Mouse (Mus musculus): Measurements from ENCODE around the gene Ppp1r32.

The Ppp1r32 gene

GRCm38 (mm10) chr19:10482703-10483102, at the start of gene Ppp1r32:
TSS of gene Ppp1r32 (minus strand) at chr19:10482928.
- in situ Hi-C loops (cut with MseI, MboI) = no loop called here

- in situ Hi-C loops (cut with MseI, MboI) = no loop called here
Measured at GRCm38 (mm10) chr19:10530082-10530481, 47.4 kb upstream of the Ppp1r32 start.

- in situ Hi-C loops (cut with MseI, MboI) = no loop called here
Measured at GRCm38 (mm10) chr19:10525910-10526309, 43.2 kb upstream of the Ppp1r32 start, which contains the start of gene Sdhaf2. TSS of gene Sdhaf2 (minus strand) at chr19:10526142.

GRCm38 (mm10) chr19:10525106-10525901, 42.6 kb upstream of the Ppp1r32 start, which contains the start of gene Cpsf7:
TSS of gene Cpsf7 (plus strand) at chr19:10525266.
- in situ Hi-C loops (cut with MseI, MboI) = no loop called here

GRCm38 (mm10) chr19:10524784-10525105, 42.0 kb upstream of the Ppp1r32 start:
- in situ Hi-C loops (cut with MseI, MboI) = no loop called here

- in situ Hi-C loops (cut with MseI, MboI) = no loop called here
Measured at GRCm38 (mm10) chr19:10523483-10524080, 40.9 kb upstream of the Ppp1r32 start.

- in situ Hi-C loops (cut with MseI, MboI) = no loop called here
Measured at GRCm38 (mm10) chr19:10521926-10522325, 39.2 kb upstream of the Ppp1r32 start.

GRCm38 (mm10) chr19:10520355-10520754, 37.6 kb upstream of the Ppp1r32 start:
- in situ Hi-C loops (cut with MseI, MboI) = no loop called here

- in situ Hi-C loops (cut with MseI, MboI) = no loop called here
Measured at GRCm38 (mm10) chr19:10510759-10511330, 28.1 kb upstream of the Ppp1r32 start.

GRCm38 (mm10) chr19:10502571-10502970, 19.8 kb upstream of the Ppp1r32 start:
- in situ Hi-C loops (cut with MseI, MboI) = no loop called here

GRCm38 (mm10) chr19:10500581-10500980, 17.9 kb upstream of the Ppp1r32 start:
- in situ Hi-C loops (cut with MseI, MboI) = no loop called here

GRCm38 (mm10) chr19:10497512-10498160, 14.9 kb upstream of the Ppp1r32 start:
- in situ Hi-C loops (cut with MseI, MboI) = no loop called here

- in situ Hi-C loops (cut with MseI, MboI) = no loop called here
Measured at GRCm38 (mm10) chr19:10496976-10497375, 14.2 kb upstream of the Ppp1r32 start.

GRCm38 (mm10) chr19:10495670-10496069, 12.9 kb upstream of the Ppp1r32 start:
- in situ Hi-C loops (cut with MseI, MboI) = no loop called here

GRCm38 (mm10) chr19:10486264-10486738, 3.6 kb upstream of the Ppp1r32 start:
- in situ Hi-C loops (cut with MseI, MboI) = loop anchor here in 1 of 2 experiments (5.0 kb wide), 1 partner anchor 34 kb away; no protein-coding TSS in a partner anchor

- in situ Hi-C loops (cut with MseI, MboI) = no loop called here
Measured at GRCm38 (mm10) chr19:10479541-10479940, 3.2 kb downstream of the Ppp1r32 start.

- in situ Hi-C loops (cut with MseI, MboI) = no loop called here
Measured at GRCm38 (mm10) chr19:10473779-10474178, 8.9 kb downstream of the Ppp1r32 start.

- in situ Hi-C loops (cut with MseI, MboI) = no loop called here
Measured at GRCm38 (mm10) chr19:10472958-10473357, 9.8 kb downstream of the Ppp1r32 start.

GRCm38 (mm10) chr19:10469171-10469658, 13.5 kb downstream of the Ppp1r32 start:
- in situ Hi-C loops (cut with MseI, MboI) = no loop called here

GRCm38 (mm10) chr19:10464427-10464826, 18.3 kb downstream of the Ppp1r32 start:
- in situ Hi-C loops (cut with MseI, MboI) = no loop called here

GRCm38 (mm10) chr19:10461584-10461983, 21.1 kb downstream of the Ppp1r32 start:
- in situ Hi-C loops (cut with MseI, MboI) = no loop called here

- in situ Hi-C loops (cut with MseI, MboI) = loop anchor here in 1 of 2 experiments (5.0 kb wide), 1 partner anchor 32 kb away; no protein-coding TSS in a partner anchor
Measured at GRCm38 (mm10) chr19:10459907-10460306, 22.8 kb downstream of the Ppp1r32 start.
